Mouse (Mus musculus) limb, embryonic 11.5 days (tissue): ENCODE measurements around the gene Otof. TPM values are rescaled to one million over a fixed set of nuclear protein-coding genes. Genes with fewer than 3 reads are reported as not detected.

Experiments used
- ATAC-seq: fragments of 200-750 bp; cut with Nextera tagmentation; 2 replicates; pipeline ENCODE4 v1.8.0; 2017; ENCODE audit warnings: low read depth; ENCODE audit not compliant: insufficient number of reproducible peaks, low FRiP score, low TSS enrichment
- DNase-seq: peaks from one replicate; pipeline ENCODE4 v3.0.0-alpha.2; 2015; ENCODE audit warnings: low spot score
- H3K27ac ChIP-seq: fragments of 300-500 bp; sonication (generic); replicated peaks from 2 replicates; pipeline ENCODE4 v1.5.1; 2014; ENCODE audit warnings: low read depth, mild to moderate bottlenecking, low read length
- H3K27me3 ChIP-seq: fragments of 300-500 bp; sonication (generic); 2 replicates; pipeline ENCODE4 v1.6.1; 2014; ENCODE audit warnings: mild to moderate bottlenecking, low read length, mixed read lengths; ENCODE audit not compliant: control insufficient read depth, insufficient read depth
- H3K36me3 ChIP-seq: fragments of 300-500 bp; sonication (generic); 2 replicates; pipeline ENCODE4 v1.6.1; 2014; ENCODE audit warnings: mild to moderate bottlenecking, low read length, moderate library complexity, mixed read lengths; ENCODE audit not compliant: control insufficient read depth, insufficient read depth
- H3K4me1 ChIP-seq: fragments of 300-500 bp; sonication (generic); 2 replicates; pipeline ENCODE4 v1.6.1; 2014; ENCODE audit warnings: low read length, mixed read lengths; ENCODE audit not compliant: control insufficient read depth, insufficient read depth
- H3K4me2 ChIP-seq: fragments of 300-500 bp; sonication (generic); 2 replicates; pipeline ENCODE4 v1.6.1; 2014; ENCODE audit warnings: low read depth, mild to moderate bottlenecking, moderate library complexity; ENCODE audit not compliant: severe bottlenecking
- H3K4me3 ChIP-seq: fragments of 300-500 bp; sonication (generic); 2 replicates; pipeline ENCODE4 v1.5.1; 2014; ENCODE audit warnings: low read depth, low read length
- H3K9ac ChIP-seq: fragments of 300-500 bp; sonication (generic); 2 replicates; pipeline ENCODE4 v1.6.1; 2014; ENCODE audit warnings: mild to moderate bottlenecking, low read length
- H3K9me3 ChIP-seq: fragments of 300-500 bp; sonication (generic); 2 replicates; pipeline ENCODE4 v1.6.1; 2016; ENCODE audit warnings: low read length; ENCODE audit not compliant: control insufficient read depth
- WGBS: fragments of 180-500 bp; shearing (Covaris S2); extraction: QIAGEN DNeasy Blood & Tissue Kit; methylation state at CpG from one replicate; pipeline ENCODE4 v1.1.7; 2014; 5-methylcytosine and 5-hydroxymethylcytosine counted together
- polyA plus RNA-seq: library from polyadenylated mRNA; unstranded; fragments of >200 nt; fragmentation: Nextera tagmentation; extraction: Ambion mirVana; gene quantifications from 2 replicates; pipeline ENCODE4 v1.2.1, GENCODE M21; 2014

Otof gene
- polyA plus RNA-seq, 1 experiment from 2014 or later: not detected

GRCm38 (mm10) chr5:30343886-30344285 is 117.8 kb downstream of the Otof start:
- peaks cover 3% of the 10 kb centered on the region; the same call in 1 of the 2 replicates for H3K27me3 ChIP-seq
- no peaks in the 10 kb centered on the region for H3K36me3 ChIP-seq
- no peaks in the 10 kb centered on the region for H3K4me1 ChIP-seq
- no peak overlapping the region for H3K4me3 ChIP-seq
- H3K4me2 ChIP-seq: no peak overlapping the region
- DNase-seq (no peak), ATAC-seq (no peak)
- 83% methylated on average over 5 of the region's 5 CpGs for WGBS
- no peaks in the 10 kb centered on the region for H3K9me3 ChIP-seq
- no peak overlapping the region for H3K9ac ChIP-seq
- H3K27ac ChIP-seq: no peak overlapping the region

- Histone ChIP-seq H3K27ac (no peak overlapping the region), H3K4me3 (no peak overlapping the region), H3K9me3 (no peaks in the 10 kb centered on the region), H3K4me1 (no peaks in the 10 kb centered on the region), H3K27me3 (peaks cover 3% of the 10 kb centered on the region; the same call in 1 of the 2 replicates), H3K9ac (no peak overlapping the region), H3K4me2 (peak overlapping the region; percentile 38; the same call in 1 of the 2 replicates), H3K36me3 (no peaks in the 10 kb centered on the region)
- WGBS: 4% methylated on average over 9 of the region's 9 CpGs
- ATAC-seq (no peak), DNase-seq (peak; percentile 85)
Measured at GRCm38 (mm10) chr5:30343107-30343506, 118.6 kb downstream of the Otof start.

GRCm38 (mm10) chr5:30342601-30343015 is 119.1 kb downstream of the Otof start:
- 7% methylated on average over 17 of the region's 17 CpGs for WGBS
- no peaks in the 10 kb centered on the region for H3K4me1 ChIP-seq
- DNase-seq (no peak), ATAC-seq (no peak)
- H3K4me2 ChIP-seq: peak overlapping the region; percentile 38; the same call in 1 of the 2 replicates
- no peak overlapping the region for H3K9ac ChIP-seq
- no peak overlapping the region for H3K4me3 ChIP-seq
- H3K27me3 ChIP-seq: peaks cover 3% of the 10 kb centered on the region; the same call in 1 of the 2 replicates
- no peaks in the 10 kb centered on the region for H3K9me3 ChIP-seq
- no peaks in the 10 kb centered on the region for H3K36me3 ChIP-seq
- H3K27ac ChIP-seq: no peak overlapping the region

GRCm38 (mm10) chr5:30341601-30342365 is 119.9 kb downstream of the Otof start:
- ATAC-seq (no peak), DNase-seq (no peak)
- Histone ChIP-seq H3K9ac (no peak overlapping the region), H3K4me3 (no peak overlapping the region), H3K36me3 (no peaks in the 10 kb centered on the region), H3K4me2 (no peak overlapping the region), H3K27me3 (peaks cover 3% of the 10 kb centered on the region; the same call in 1 of the 2 replicates), H3K9me3 (no peaks in the 10 kb centered on the region), H3K27ac (no peak overlapping the region), H3K4me1 (no peaks in the 10 kb centered on the region)
- 81% methylated on average over 11 of the region's 11 CpGs for WGBS

- no peaks in the 10 kb centered on the region for H3K36me3 ChIP-seq
Measured at GRCm38 (mm10) chr5:30340815-30341214, 120.9 kb downstream of the Otof start.

More at GRCm38 (mm10) chr5:30340815-30341214, 120.9 kb downstream of the Otof start:
- DNase-seq (no peak), ATAC-seq (no peak)
- H3K9ac ChIP-seq: no peak overlapping the region
- 83% methylated on average over 5 of the region's 5 CpGs for WGBS
- H3K4me2 ChIP-seq: no peak overlapping the region
- no peaks in the 10 kb centered on the region for H3K4me1 ChIP-seq
- peaks cover 3% of the 10 kb centered on the region; the same call in 1 of the 2 replicates for H3K27me3 ChIP-seq
- no peak overlapping the region for H3K27ac ChIP-seq
- H3K9me3 ChIP-seq: no peaks in the 10 kb centered on the region
- H3K4me3 ChIP-seq: no peak overlapping the region

Other genes starting within 250 kb of the Otof start
- 18.4 and 21.0 TPM in 2 replicates for gene Selenoi, start 229.4 kb downstream of the Otof start, polyA plus RNA-seq
- gene Drc1, start 180.5 kb downstream of the Otof start, polyA plus RNA-seq: 0.44 TPM in 1 of 2 replicates, not detected in the other
- gene 1700001C02Rik, start 4.1 kb upstream of the Otof start, polyA plus RNA-seq: not detected in 2 replicates
- not detected in 2 replicates for gene Cib4, start 83.9 kb upstream of the Otof start, polyA plus RNA-seq
- 0.12 and 0.41 TPM in 2 replicates for gene Kcnk3, start 126.2 kb upstream of the Otof start, polyA plus RNA-seq
- gene Slc35f6, start 186.0 kb upstream of the Otof start, polyA plus RNA-seq: 20.2 and 21.6 TPM in 2 replicates
- 498 and 533 TPM in 2 replicates for gene Cenpa, start 204.8 kb upstream of the Otof start, polyA plus RNA-seq
- 3.9 and 5.4 TPM in 2 replicates for gene Dpysl5, start 249.6 kb upstream of the Otof start, polyA plus RNA-seq